Mouse (Mus musculus) neural tube, embryonic 13.5 days (tissue): ENCODE data around the gene Pcp4l1. TPM values are rescaled to one million over a fixed set of nuclear protein-coding genes. Genes with fewer than 3 reads are reported as not detected.

Experiments used
- ATAC-seq: fragments of 200-750 bp; cut with Nextera tagmentation; 2 replicates; pipeline ENCODE4 v1.8.0; 2017; ENCODE audit warnings: low read depth, mild to moderate bottlenecking, moderate TSS enrichment, moderate library complexity
- H3K27ac ChIP-seq: fragments of 300-500 bp; sonication (generic); replicated peaks from 2 replicates; pipeline ENCODE4 v1.5.1; 2015; ENCODE audit warnings: moderate library complexity, mild to moderate bottlenecking, inconsistent platforms
- H3K27me3 ChIP-seq: fragments of 300-500 bp; sonication (generic); 2 replicates; pipeline ENCODE4 v1.6.1; 2015; ENCODE audit warnings: mild to moderate bottlenecking, inconsistent platforms
- H3K36me3 ChIP-seq: fragments of 300-500 bp; sonication (generic); 2 replicates; pipeline ENCODE4 v1.6.1; 2015; ENCODE audit warnings: mild to moderate bottlenecking, inconsistent platforms
- H3K4me1 ChIP-seq: fragments of 300-500 bp; sonication (generic); replicated peaks from 2 replicates; pipeline ENCODE4 v1.6.1; 2015; ENCODE audit warnings: inconsistent platforms
- H3K4me2 ChIP-seq: fragments of 300-500 bp; sonication (generic); 2 replicates; pipeline ENCODE4 v1.6.1; 2015; ENCODE audit warnings: inconsistent platforms, mild to moderate bottlenecking, moderate library complexity
- H3K4me3 ChIP-seq: fragments of 300-500 bp; sonication (generic); 2 replicates; pipeline ENCODE4 v1.5.1; 2015; ENCODE audit warnings: mild to moderate bottlenecking, inconsistent platforms
- H3K9ac ChIP-seq: fragments of 300-500 bp; sonication (generic); 2 replicates; pipeline ENCODE4 v1.6.1; 2015; ENCODE audit warnings: moderate library complexity, mild to moderate bottlenecking, inconsistent platforms
- H3K9me3 ChIP-seq: fragments of 300-500 bp; sonication (generic); 2 replicates; pipeline ENCODE4 v1.6.1; 2016; ENCODE audit warnings: inconsistent platforms
- WGBS: fragments of 180-500 bp; shearing (Covaris S2); methylation state at CpG from one replicate; pipeline ENCODE4 v1.1.7; 2015; 5-methylcytosine and 5-hydroxymethylcytosine counted together
- polyA plus RNA-seq: library from polyadenylated mRNA; unstranded; fragments of >200 nt; fragmentation: Nextera tagmentation; extraction: Ambion mirVana; gene quantifications from 2 replicates; pipeline ENCODE4 v1.2.1, GENCODE M21; 2015

Pcp4l1 gene
- polyA plus RNA-seq, 1 experiment from 2014 or later, result 13.9 TPM

DNA sequence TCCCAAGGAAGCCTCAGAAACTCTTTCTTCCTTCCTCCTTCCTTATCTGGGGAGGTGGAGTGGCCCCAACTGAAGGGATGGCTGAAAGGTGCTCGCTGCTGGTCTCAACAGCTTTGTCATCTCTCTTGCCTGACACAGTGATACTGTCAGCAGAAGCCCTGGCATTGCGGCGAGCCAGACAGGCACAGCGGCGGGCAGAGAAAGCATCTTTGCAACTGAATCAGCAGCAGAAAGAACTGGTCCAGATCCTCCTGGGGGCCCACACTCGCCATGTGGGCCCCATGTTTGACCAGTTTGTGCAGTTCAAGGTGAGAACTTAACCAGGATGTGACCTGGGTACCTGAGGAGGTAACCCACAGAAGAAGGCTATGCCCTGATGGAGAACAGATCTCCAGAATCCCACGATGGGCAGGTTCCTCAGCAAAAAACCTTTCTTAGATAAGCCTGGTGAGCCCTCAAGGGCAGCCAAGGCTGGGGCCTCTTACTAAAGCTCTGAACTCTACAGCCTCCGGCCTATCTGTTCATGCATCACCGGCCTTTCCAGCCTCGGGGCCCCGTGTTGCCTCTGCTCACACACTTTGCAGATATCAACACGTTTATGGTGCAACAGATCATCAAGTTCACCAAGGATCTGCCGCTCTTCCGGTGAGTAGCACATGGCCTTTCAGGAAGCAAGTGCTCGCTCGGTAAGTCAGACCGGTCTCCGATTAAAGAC lies 20.3 kb upstream of the Pcp4l1 start:
- 0 out of 2 replicates have a peak, but pooled peaks cover 6% of the 10 kb centered on the region for H3K27me3 ChIP-seq
- WGBS, result 92% methylated on average over 18 of the region's 18 CpGs
- H3K36me3 ChIP-seq, result peaks cover 27% of the 10 kb centered on the region
- no peak overlapping the region for H3K4me3 ChIP-seq
- no peak for ATAC-seq
- H3K4me1 ChIP-seq, result peaks cover 10% of the 10 kb centered on the region
- no peak overlapping the region for H3K27ac ChIP-seq
- H3K9ac ChIP-seq, result no peak overlapping the region
- no peaks in the 10 kb centered on the region for H3K9me3 ChIP-seq
- no peak overlapping the region for H3K4me2 ChIP-seq

DNA sequence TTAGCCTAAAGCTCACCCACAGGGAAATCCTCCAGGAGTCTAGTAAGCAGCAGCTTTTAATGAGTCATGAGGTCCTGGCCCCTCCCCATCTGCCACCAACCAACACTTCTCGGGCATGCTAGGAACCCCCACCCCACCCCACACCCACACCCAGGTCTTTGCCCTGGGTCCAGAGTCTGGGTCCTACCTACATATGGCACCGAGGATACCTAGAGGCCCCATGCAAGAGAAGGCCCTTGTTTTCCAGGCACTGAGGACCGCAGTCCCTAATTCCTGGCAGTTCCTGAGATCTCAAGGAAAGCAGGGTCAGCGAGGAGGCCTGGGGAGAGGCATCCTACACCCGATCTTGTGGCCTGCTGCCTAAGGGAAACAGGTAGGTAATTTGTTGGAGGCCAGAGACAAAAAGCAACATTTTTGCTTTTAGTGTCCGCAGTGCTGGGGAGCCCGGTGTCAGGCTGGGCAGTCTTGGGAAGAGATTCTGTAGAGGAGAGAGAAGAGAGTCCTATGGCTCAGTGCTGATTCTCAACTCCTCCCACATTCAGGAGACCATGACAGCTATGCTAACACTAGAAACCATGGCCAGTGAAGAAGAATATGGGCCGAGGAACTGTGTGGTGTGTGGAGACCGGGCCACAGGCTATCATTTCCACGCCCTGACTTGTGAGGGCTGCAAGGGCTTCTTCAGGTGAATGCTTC lies 17.9 kb upstream of the Pcp4l1 start, which contains the start of gene Nr1i3:
Gene Nr1i3 (plus strand): TSS at position 170 of the 696 bp plus-strand sequence.
- Histone ChIP-seq H3K4me3 (no peak within 1 kb of the TSS), H3K4me1 (no peaks in the 10 kb centered on the region), H3K4me2 (no peak within 1 kb of the TSS), H3K9me3 (no peaks in the 10 kb centered on the region), H3K27me3 (0 out of 2 replicates have a peak, but pooled peaks cover 6% of the 10 kb centered on the region), H3K9ac (no peak within 1 kb of the TSS), H3K27ac (no peak within 1 kb of the TSS), H3K36me3 (peaks cover 13% of the 10 kb centered on the region)
- 73% methylated on average over 10 of the region's 10 CpGs for WGBS
- ATAC-seq, result no peak

DNA sequence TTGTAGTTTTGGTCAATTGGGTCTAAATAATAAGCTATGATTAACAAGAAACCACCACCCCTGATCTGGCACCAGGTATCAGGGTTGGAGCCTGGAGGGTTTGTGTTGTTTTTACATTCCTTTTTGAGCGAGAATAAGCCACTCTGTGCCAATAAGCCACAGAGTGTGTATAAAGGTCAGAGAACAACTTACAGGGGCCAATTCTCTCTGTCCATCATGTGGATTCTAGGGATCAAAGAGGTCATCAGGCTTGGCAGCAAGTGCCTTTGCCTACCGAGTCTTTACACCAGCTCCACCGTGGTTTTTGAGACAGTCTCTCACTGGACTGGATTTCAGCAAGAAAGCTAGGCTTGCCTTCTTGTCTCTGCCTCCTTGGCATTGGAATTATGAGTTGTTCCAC lies 16.8 kb upstream of the Pcp4l1 start:
- ATAC-seq, result no peak
- Histone ChIP-seq H3K4me3 (no peak overlapping the region), H3K27me3 (0 out of 2 replicates have a peak, but pooled peaks cover 6% of the 10 kb centered on the region), H3K9me3 (no peaks in the 10 kb centered on the region), H3K4me1 (no peaks in the 10 kb centered on the region), H3K27ac (no peak overlapping the region), H3K9ac (no peak overlapping the region), H3K36me3 (peaks cover 2% of the 10 kb centered on the region; the same call in 1 of the 2 replicates), H3K4me2 (no peak overlapping the region)
- 66% methylated on average over 3 of the region's 3 CpGs for WGBS

DNA sequence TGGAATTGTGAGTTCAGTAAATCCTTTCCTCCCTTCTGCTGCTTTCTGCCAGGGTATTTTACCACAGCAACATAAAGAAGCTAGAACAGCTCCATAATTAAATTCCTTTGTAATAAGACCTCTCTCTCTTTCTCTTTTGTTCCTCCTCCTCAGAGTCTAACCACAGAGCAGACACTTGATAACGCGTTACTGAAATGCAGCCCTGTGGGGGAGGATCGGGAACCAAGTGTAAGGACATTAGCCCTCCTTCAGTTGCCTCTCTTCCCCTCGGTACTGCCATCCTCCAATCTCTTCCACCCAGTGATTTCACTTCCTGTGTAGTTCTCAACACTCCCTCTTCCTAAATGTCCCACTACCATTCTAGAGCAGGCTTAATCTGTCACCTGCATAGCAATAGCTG lies 13.3 kb upstream of the Pcp4l1 start:
- Histone ChIP-seq H3K27ac (no peak overlapping the region), H3K9me3 (no peaks in the 10 kb centered on the region), H3K4me1 (no peaks in the 10 kb centered on the region), H3K4me2 (no peak overlapping the region), H3K36me3 (no peaks in the 10 kb centered on the region), H3K9ac (no peak overlapping the region), H3K4me3 (no peak overlapping the region), H3K27me3 (0 out of 2 replicates have a peak, but pooled peaks cover 5% of the 10 kb centered on the region)
- ATAC-seq, result no peak
- 20% methylated on average over 4 of the region's 4 CpGs for WGBS

DNA sequence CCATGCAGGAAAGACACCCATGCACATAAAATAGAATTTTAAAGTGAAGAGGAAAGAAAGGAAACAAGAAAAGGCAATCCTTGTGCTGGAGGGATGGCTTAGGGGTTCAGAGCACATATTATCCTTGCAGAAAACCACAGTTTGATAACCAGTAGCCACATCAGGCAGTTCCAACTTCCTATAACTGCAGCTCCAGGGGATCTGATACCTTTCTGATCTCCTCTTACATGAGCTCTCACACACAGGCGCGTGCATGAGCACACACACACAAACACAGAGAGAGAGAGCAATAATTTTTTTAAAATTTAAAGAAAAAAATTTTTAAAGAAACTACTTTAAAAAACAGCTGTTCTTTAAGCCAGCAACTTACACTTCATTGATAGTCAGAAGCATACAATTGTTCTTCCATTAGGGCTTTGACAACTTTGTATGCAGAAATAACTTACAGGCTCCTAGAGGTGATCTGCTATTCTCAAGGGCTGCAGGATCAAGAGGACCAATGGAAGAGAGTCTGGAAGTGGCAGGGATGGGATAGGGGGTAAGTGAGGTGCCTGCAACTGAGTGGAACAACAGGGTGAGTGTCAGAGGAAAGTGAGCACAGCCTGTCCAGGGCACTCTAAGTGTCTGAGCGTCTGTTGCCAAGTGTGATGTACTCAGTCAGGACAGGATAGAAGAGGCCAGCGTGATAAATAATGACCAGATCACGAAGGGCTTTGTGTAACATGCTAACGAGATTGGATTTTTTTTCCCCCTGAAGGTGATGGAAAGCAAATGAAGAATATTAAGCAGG lies 9.8 kb upstream of the Pcp4l1 start:
- no peaks in the 10 kb centered on the region for H3K4me1 ChIP-seq
- H3K27me3 ChIP-seq, result no peaks in the 10 kb centered on the region
- no peaks in the 10 kb centered on the region for H3K36me3 ChIP-seq
- H3K9ac ChIP-seq, result no peak overlapping the region
- WGBS, result 64% methylated on average over 6 of the region's 6 CpGs
- no peak overlapping the region for H3K27ac ChIP-seq
- no peak for ATAC-seq
- no peak overlapping the region for H3K4me2 ChIP-seq
- H3K4me3 ChIP-seq, result no peak overlapping the region
- H3K9me3 ChIP-seq, result no peaks in the 10 kb centered on the region

DNA sequence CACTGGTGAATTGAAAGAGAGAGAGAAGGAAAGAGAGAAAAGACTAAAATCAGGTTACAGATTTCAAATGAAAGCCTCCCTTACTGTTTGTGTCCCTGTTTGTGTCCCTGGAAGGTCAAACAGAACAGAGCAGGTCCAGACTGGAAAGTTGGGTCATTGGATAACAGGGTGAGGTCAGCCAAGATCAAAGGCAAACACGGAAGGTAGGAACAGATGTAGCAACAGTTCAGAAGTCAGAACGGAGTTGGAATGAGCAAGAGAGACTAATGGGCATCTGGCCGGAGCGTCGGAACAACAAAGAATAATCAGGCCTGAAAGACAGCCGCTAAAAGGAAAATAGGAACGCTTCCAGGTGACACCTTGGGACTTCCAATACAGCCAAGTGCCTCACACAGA lies 8.2 kb upstream of the Pcp4l1 start:
- Histone ChIP-seq H3K27me3 (peaks cover 6% of the 10 kb centered on the region), H3K36me3 (no peaks in the 10 kb centered on the region), H3K27ac (no peak overlapping the region), H3K9me3 (no peaks in the 10 kb centered on the region), H3K4me1 (no peaks in the 10 kb centered on the region), H3K9ac (no peak overlapping the region), H3K4me3 (no peak overlapping the region), H3K4me2 (no peak overlapping the region)
- no peak for ATAC-seq
- WGBS, result 76% methylated on average over 7 of the region's 7 CpGs

DNA sequence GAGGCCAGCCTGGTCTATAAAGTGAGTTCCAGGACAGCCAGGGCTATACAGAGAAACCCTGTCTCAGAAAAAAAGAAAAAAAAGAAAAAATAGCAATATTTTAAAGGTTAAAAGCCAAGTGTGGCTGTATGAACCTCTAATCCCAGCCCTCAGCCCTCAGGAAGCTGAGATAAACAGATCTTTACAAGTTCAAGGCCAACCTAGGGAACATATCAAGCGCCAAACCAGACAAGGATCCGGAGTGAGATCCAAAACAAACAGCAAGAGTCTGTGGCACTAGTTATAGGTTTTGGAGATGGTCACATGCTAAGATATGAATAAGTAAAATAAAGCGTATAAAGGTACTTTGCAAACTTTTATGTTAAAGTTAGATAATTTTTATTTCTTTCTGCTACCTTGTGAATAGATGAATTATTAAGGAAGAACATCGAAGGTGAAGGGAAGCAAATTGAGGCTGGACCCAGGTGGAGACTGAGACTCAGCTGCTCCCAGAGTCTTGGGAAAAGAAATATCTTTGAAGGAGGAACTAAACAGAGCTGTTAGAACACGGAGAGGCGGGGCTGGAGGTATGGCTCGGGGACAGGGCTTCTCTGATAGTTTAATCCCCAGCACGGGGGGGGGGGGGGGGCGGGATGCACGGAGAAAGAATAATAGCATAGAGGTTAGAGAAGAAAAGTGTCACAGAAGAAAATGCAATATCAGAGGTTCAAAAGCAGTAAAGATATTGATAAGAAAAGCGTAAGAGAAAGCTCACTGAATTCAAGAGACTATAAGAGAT lies 7.6 kb upstream of the Pcp4l1 start:
- Histone ChIP-seq H3K27ac (no peak overlapping the region), H3K36me3 (no peaks in the 10 kb centered on the region), H3K27me3 (peaks cover 12% of the 10 kb centered on the region), H3K4me1 (no peaks in the 10 kb centered on the region), H3K4me3 (no peak overlapping the region), H3K9ac (no peak overlapping the region), H3K4me2 (no peak overlapping the region), H3K9me3 (no peaks in the 10 kb centered on the region)
- 66% methylated on average over 10 of the region's 11 CpGs for WGBS
- no peak for ATAC-seq

DNA sequence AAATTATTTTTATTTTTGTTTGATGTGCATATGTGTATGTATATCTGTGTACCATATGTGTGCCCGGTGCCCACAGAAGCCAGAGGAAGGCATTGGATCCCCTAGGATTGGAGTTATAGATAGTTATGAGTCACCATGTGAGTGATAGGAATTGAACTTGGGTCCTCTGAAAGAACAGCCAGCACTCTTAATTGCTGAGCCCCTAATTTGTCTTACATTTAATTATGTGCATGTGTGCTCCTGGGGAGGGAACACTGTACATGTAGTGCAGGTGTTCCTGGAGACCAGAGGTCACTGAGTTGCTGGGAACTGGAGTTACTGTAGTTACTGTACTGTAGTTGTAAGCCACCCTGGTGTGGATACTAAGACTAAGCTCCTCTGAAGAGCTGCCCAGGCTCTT lies 4.7 kb upstream of the Pcp4l1 start:
- Histone ChIP-seq H3K4me3 (no peak overlapping the region), H3K36me3 (no peaks in the 10 kb centered on the region), H3K4me1 (peaks cover 6% of the 10 kb centered on the region), H3K9ac (no peak overlapping the region), H3K27me3 (peaks cover 33% of the 10 kb centered on the region), H3K27ac (no peak overlapping the region), H3K9me3 (no peaks in the 10 kb centered on the region), H3K4me2 (no peak overlapping the region)
- 92% methylated on average over 1 of the region's 1 CpGs for WGBS
- ATAC-seq, result no peak

DNA sequence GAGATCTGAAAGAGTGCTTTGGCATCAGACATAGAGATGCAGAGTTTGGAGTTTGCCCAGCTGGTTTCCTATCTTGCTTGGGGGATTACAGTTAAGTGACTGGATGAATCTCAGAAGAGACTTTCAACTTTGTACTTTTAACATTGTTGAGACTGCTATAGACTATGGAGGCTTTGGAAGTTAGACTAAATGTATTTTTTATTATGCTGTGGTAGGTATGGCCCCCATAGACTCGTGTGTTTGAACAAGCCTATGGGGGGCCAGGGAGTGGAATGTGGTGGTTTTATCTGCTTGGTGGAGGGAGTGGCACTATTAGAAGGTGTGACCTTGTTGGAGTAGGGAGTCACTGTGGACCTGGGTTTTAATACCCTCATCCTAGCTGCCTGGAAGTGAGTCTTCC lies 3.5 kb upstream of the Pcp4l1 start:
- ATAC-seq, result no peak
- H3K36me3 ChIP-seq, result no peaks in the 10 kb centered on the region
- H3K27ac ChIP-seq, result no peak overlapping the region
- H3K9ac ChIP-seq, result no peak overlapping the region
- no peaks in the 10 kb centered on the region for H3K9me3 ChIP-seq
- WGBS, result 69% methylated on average over 1 of the region's 1 CpGs
- H3K4me1 ChIP-seq, result peaks cover 19% of the 10 kb centered on the region
- no peak overlapping the region for H3K4me3 ChIP-seq
- H3K27me3 ChIP-seq, result peaks cover 45% of the 10 kb centered on the region
- H3K4me2 ChIP-seq, result no peak overlapping the region

DNA sequence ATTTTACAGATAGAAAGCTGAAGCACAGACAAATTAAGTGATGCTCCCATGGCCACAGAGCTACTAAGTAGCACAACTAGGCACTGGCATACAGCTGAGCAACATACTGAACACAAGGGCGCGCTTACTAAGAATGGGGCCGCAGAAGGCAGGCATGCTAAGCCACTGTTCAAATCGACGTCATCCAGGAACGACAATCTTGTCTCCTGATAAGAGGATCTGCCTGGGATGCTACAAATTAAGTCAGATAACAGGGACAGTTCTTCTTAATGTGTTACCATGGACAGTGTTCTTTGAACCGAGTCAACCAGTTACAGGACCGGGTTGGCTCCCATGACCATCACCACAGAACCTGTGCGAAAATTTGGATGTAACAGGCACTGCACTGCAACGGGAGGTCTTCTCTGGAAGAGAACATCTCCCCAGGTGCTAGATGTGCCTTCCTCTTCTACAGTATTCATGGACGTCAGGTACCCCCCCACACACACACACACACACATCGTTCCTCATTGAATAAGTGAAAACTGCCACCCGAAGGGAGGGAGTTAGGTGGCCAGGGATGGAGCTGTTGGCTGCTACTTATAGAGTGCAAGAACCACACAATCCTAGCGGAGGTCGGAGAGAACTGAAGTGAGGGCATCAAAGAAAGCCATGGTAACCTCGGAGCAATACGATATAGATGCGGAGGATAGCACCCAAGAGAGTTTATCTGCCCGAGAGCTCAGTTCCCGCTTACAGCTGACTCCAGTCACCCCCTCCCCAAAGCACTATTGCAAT lies 834 bp downstream of the Pcp4l1 start:
- Histone ChIP-seq H3K4me1 (peaks cover 45% of the 10 kb centered on the region), H3K4me2 (peak overlapping the region; percentile 93), H3K36me3 (no peaks in the 10 kb centered on the region), H3K9ac (peak overlapping the region; percentile 71), H3K4me3 (peak overlapping the region; percentile 49), H3K9me3 (no peaks in the 10 kb centered on the region), H3K27me3 (peaks cover 76% of the 10 kb centered on the region), H3K27ac (no peak overlapping the region)
- WGBS, result 6% methylated on average over 20 of the region's 20 CpGs
- no peak for ATAC-seq
